Mouse (Mus musculus): ENCODE measurements at regions not wholly inside any gene's neighbourhood (a gene's known extent, or its start where the extent isn't known, plus 50 kb on each side); places are given as distances from the start of the nearest gene placed in this dataset.

DNA sequence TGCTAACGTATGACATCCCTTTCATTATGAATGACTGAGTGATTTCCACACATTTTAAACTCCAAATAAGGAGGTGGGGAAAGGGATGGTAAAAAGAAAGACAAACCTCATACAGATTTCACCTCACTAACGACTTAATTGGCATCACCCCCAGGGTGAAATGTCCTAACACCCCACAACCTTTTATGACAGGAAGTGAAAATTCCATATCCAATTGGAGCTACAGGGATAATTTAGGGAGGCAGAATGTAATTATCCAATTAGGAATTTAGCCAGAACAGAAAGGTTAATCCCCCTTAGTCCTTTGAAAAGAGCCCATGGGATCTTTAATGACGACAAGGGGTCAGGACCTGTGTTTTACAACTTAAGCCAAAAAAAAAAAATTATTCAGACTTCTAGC is 846.8 kb downstream of the Tmem182 start:
- H3K27me3 ChIP-seq (replicated peaks; ENCODE audit: control insufficient read depth, insufficient read depth, low read length), result no peaks in the 10 kb centered on the region
- no peaks in the 10 kb centered on the region for H3K36me3 ChIP-seq (ENCODE audit: control insufficient read depth, insufficient read depth, low read length)
- no peak for ATAC-seq (ENCODE audit: low read depth)
- peaks cover 13% of the 10 kb centered on the region for H3K4me1 ChIP-seq (ENCODE audit: control insufficient read depth, insufficient read depth, low read length)
- no peak for DNase-seq (ENCODE audit: low spot score)
- H3K27ac ChIP-seq (replicated peaks; ENCODE audit: low read depth, low read length), result no peak overlapping the region
- H3K4me2 ChIP-seq (ENCODE audit: low read depth, low read length), result peak overlapping the region; percentile 37
- H3K9ac ChIP-seq (ENCODE audit: low read depth, low read length), result no peak overlapping the region
- WGBS, result 21% methylated on average over 3 of the region's 3 CpGs
- H3K9me3 ChIP-seq (ENCODE audit: control insufficient read depth, low read length), result no peaks in the 10 kb centered on the region
- no peak overlapping the region for H3K4me3 ChIP-seq (ENCODE audit: low read depth, low read length)

DNA sequence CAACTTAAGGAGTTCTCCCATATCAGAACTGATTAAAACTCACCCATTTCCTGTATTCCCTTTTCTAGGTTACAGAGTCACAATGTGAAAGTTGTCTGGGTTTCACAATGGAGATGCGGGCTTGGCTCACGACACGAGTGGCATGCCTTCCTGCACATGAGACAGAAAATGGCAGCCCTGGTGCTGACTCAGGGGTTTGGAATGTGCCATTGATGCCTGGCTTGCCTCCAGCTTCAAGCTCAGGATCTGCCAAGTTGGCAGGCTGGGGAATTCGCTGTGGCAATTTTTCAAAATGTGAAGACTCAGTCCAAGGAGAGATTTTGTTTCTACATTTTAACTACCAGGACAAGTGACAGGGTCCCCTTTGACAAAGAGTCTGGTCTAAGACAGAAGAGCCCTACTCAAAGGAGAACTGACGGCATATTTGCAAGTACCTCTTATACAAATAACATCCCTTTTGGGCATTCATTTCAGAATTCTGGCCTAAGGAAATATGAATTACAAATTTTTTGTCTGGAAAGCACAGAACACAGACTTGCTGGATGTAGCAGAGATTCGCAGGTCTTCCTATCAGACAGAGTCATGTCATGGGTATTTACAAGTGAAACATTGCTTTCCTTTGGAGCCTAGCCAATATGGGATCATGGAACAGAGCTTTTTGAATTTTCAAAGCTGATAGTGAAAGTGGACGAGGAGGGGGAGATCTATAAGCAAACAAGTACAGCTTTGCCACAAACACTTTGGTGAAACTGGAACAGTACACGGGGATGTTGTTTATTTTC is 847.4 kb downstream of the Tmem182 start:
- H3K4me3 ChIP-seq (ENCODE audit: low read depth, low read length), result no peak overlapping the region
- no peaks in the 10 kb centered on the region for H3K9me3 ChIP-seq (ENCODE audit: control insufficient read depth, low read length)
- H3K27me3 ChIP-seq (replicated peaks; ENCODE audit: control insufficient read depth, insufficient read depth, low read length), result no peaks in the 10 kb centered on the region
- H3K36me3 ChIP-seq (ENCODE audit: control insufficient read depth, insufficient read depth, low read length), result no peaks in the 10 kb centered on the region
- H3K4me2 ChIP-seq (ENCODE audit: low read depth, low read length), result peak overlapping the region; percentile 37
- WGBS, result 35% methylated on average over 8 of the region's 8 CpGs
- 0 out of 2 replicates have a peak overlapping the region, but pooled peaks have one; percentile 17 for H3K27ac ChIP-seq (replicated peaks; ENCODE audit: low read depth, low read length)
- ATAC-seq (ENCODE audit: low read depth) (peak; percentile 79), DNase-seq (ENCODE audit: low spot score) (peak; percentile 85)
- no peak overlapping the region for H3K9ac ChIP-seq (ENCODE audit: low read depth, low read length)
- peaks cover 13% of the 10 kb centered on the region for H3K4me1 ChIP-seq (ENCODE audit: control insufficient read depth, insufficient read depth, low read length)

DNA sequence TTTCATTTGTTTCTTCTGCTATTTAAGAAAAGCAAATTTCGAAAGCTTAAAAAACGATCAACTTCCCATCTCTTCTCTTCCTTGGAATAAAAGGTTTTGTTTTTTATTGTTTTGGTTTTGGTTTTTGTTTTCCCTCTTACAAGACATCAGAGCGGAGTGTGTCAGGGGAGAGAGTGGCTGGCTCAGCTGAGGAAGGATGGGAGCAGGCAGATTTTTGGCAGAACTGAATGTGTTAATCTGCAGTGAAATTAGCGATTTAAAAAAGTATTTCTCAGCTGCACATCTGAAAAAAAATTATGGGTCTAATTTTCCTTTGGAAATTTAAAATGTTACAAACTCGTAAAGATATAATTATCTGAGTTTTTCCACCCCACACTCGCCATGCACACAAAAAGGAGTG is 868.7 kb downstream of the Tmem182 start:
- Histone ChIP-seq H3K9me3 (ENCODE audit: control insufficient read depth, low read length) (no peaks in the 10 kb centered on the region), H3K4me3 (ENCODE audit: low read depth, low read length) (no peak overlapping the region), H3K9ac (ENCODE audit: low read depth, low read length) (no peak overlapping the region), H3K27me3 (replicated peaks; ENCODE audit: control insufficient read depth, insufficient read depth, low read length) (no peaks in the 10 kb centered on the region), H3K27ac (replicated peaks; ENCODE audit: low read depth, low read length) (no peak overlapping the region), H3K4me2 (ENCODE audit: low read depth, low read length) (no peak overlapping the region), H3K36me3 (ENCODE audit: control insufficient read depth, insufficient read depth, low read length) (no peaks in the 10 kb centered on the region), H3K4me1 (ENCODE audit: control insufficient read depth, insufficient read depth, low read length) (no peaks in the 10 kb centered on the region)
- no peak for ATAC-seq (ENCODE audit: low read depth)
- no peak for DNase-seq (ENCODE audit: low spot score)
- WGBS, result 76% methylated on average over 6 of the region's 6 CpGs

DNA sequence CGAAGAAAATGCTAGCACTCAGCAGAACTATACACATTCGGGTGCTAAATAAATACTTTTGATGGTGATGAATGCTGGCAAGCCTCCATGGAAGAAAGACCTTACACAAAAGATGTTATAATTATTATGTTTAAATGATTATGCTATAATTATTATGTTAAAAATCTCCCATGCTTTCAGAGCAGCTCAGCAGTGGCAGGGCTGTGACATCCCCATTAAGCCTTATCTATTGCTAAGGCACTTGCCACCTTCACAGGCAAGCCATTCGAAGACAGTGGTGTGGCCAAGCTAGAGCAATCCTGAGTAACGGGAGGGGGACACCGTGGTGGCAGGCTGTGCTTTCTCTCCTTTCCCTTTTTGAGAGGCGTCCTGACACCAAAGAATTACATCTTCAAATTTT is 869.9 kb downstream of the Tmem182 start:
- Histone ChIP-seq H3K36me3 (ENCODE audit: control insufficient read depth, insufficient read depth, low read length) (no peaks in the 10 kb centered on the region), H3K4me3 (ENCODE audit: low read depth, low read length) (no peak overlapping the region), H3K9ac (ENCODE audit: low read depth, low read length) (no peak overlapping the region), H3K9me3 (ENCODE audit: control insufficient read depth, low read length) (no peaks in the 10 kb centered on the region), H3K4me2 (ENCODE audit: low read depth, low read length) (no peak overlapping the region), H3K4me1 (ENCODE audit: control insufficient read depth, insufficient read depth, low read length) (no peaks in the 10 kb centered on the region), H3K27ac (replicated peaks; ENCODE audit: low read depth, low read length) (no peak overlapping the region), H3K27me3 (replicated peaks; ENCODE audit: control insufficient read depth, insufficient read depth, low read length) (no peaks in the 10 kb centered on the region)
- WGBS, result 64% methylated on average over 6 of the region's 6 CpGs
- DNase-seq (ENCODE audit: low spot score) (no peak), ATAC-seq (ENCODE audit: low read depth) (no peak)

DNA sequence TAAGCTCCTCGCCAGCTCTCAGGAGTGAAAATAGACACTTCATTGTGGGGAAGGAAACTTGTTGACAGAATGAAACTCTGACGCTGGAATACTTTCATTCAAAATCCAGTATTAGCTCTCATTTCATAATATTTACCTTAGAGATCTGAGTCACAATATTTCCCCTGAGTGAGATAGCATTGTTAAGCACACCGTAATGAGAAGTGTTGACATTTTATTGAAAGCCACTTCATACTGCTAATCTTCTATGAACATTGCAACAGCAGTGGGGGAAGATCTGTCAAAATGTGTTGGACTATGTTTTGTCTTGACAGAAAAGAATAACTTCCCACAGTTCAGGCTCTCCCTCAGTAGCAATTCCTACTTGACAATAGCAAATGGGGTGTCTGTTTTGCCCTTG is 900.3 kb downstream of the Tmem182 start:
- WGBS, result 57% methylated on average over 3 of the region's 3 CpGs
- H3K4me1 ChIP-seq (ENCODE audit: control insufficient read depth, insufficient read depth, low read length), result no peaks in the 10 kb centered on the region
- no peak overlapping the region for H3K27ac ChIP-seq (replicated peaks; ENCODE audit: low read depth, low read length)
- H3K9ac ChIP-seq (ENCODE audit: low read depth, low read length), result no peak overlapping the region
- no peak overlapping the region for H3K4me2 ChIP-seq (ENCODE audit: low read depth, low read length)
- no peaks in the 10 kb centered on the region for H3K9me3 ChIP-seq (ENCODE audit: control insufficient read depth, low read length)
- no peak overlapping the region for H3K4me3 ChIP-seq (ENCODE audit: low read depth, low read length)
- no peaks in the 10 kb centered on the region for H3K36me3 ChIP-seq (ENCODE audit: control insufficient read depth, insufficient read depth, low read length)
- no peaks in the 10 kb centered on the region for H3K27me3 ChIP-seq (replicated peaks; ENCODE audit: control insufficient read depth, insufficient read depth, low read length)
- DNase-seq (ENCODE audit: low spot score) (peak; percentile 42), ATAC-seq (ENCODE audit: low read depth) (0 out of 2 replicates have a peak, but pooled peaks have one; percentile 9)

DNA sequence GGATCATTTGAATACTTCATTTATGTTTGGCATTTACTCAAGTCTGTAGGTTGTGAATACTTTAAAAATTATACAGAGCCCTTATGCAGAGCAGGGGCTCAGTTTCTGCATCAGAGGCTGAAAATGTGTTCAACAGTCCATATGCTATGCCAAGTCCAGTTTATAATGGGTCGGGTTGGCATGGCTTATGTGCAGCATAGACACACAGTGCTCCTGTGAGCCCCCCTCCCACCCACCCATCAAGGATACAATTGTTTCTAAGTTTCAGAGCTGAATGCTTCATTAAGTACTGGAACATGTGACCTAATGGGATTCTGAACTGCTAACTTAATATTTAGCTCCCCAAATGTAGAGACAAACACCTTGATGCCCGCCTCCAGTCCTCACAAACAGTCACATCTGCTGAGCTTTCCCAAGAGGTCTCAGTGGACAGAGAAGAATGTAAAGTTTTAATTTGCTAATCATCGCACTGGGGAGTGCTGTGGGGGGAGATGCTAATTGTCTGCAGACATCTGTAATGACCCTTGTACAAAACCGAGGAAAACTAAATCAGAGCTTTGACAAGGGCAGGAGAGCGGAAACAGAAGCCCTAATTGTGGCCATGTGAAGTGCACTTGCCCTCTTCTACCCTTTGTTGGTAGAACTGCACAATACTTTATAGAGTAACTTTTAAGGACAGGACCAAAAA is 937.4 kb downstream of the Tmem182 start:
- WGBS, result 44% methylated on average over 5 of the region's 5 CpGs
- Histone ChIP-seq H3K4me3 (ENCODE audit: low read depth, low read length) (no peak overlapping the region), H3K9me3 (ENCODE audit: control insufficient read depth, low read length) (no peaks in the 10 kb centered on the region), H3K27ac (replicated peaks; ENCODE audit: low read depth, low read length) (no peak overlapping the region), H3K9ac (ENCODE audit: low read depth, low read length) (no peak overlapping the region), H3K36me3 (ENCODE audit: control insufficient read depth, insufficient read depth, low read length) (no peaks in the 10 kb centered on the region), H3K27me3 (replicated peaks; ENCODE audit: control insufficient read depth, insufficient read depth, low read length) (no peaks in the 10 kb centered on the region), H3K4me2 (ENCODE audit: low read depth, low read length) (no peak overlapping the region), H3K4me1 (ENCODE audit: control insufficient read depth, insufficient read depth, low read length) (no peaks in the 10 kb centered on the region)
- DNase-seq (ENCODE audit: low spot score) (peak; percentile 24), ATAC-seq (ENCODE audit: low read depth) (peak; percentile 55; the same call in 1 of the 2 replicates)

DNA sequence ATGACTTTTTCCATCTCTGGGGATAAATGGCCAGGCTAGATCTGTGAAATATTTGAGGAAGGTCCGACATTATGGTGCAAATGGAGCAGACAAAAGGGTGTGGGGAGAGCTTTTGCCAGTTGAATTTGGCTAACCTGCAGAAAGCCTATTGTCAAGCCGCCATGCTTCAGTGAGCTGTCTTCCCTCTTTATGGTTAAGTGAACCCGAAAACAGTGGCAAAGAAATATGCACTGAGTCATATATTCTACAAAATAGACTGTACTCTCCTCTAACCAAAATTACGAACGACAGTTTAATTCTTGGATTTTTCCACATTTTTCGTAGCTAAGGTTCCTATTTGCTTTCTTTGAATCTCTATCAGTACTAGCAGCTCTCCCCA is 937.9 kb downstream of the Tmem182 start:
- no peaks in the 10 kb centered on the region for H3K27me3 ChIP-seq (replicated peaks; ENCODE audit: control insufficient read depth, insufficient read depth, low read length)
- no peaks in the 10 kb centered on the region for H3K4me1 ChIP-seq (ENCODE audit: control insufficient read depth, insufficient read depth, low read length)
- no peak overlapping the region for H3K4me3 ChIP-seq (ENCODE audit: low read depth, low read length)
- 68% methylated on average over 6 of the region's 6 CpGs for WGBS
- H3K9me3 ChIP-seq (ENCODE audit: control insufficient read depth, low read length), result no peaks in the 10 kb centered on the region
- H3K36me3 ChIP-seq (ENCODE audit: control insufficient read depth, insufficient read depth, low read length), result no peaks in the 10 kb centered on the region
- no peak overlapping the region for H3K27ac ChIP-seq (replicated peaks; ENCODE audit: low read depth, low read length)
- no peak overlapping the region for H3K4me2 ChIP-seq (ENCODE audit: low read depth, low read length)
- DNase-seq (ENCODE audit: low spot score) (peak; percentile 32), ATAC-seq (ENCODE audit: low read depth) (no peak)
- no peak overlapping the region for H3K9ac ChIP-seq (ENCODE audit: low read depth, low read length)

DNA sequence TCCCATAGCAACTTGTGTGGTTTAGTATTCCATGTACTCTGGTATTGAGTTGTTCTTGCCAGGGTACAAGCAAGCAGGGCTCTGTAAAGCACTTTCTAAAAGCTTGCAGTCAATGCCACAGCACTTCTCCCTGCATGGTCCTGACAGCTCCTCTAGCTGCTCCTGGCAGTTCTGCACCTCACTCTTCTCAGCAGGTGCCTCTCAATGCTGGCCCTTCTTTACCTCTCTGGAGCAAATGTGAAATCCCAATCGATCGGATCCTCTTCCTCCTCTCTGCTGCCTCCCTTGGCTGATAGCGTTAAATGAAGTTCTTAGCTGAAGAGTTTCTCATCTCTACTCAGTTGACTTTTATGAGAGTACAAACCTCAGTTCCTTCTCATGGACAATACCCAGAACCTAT is 939.1 kb downstream of the Tmem182 start:
- H3K36me3 ChIP-seq (ENCODE audit: control insufficient read depth, insufficient read depth, low read length), result no peaks in the 10 kb centered on the region
- H3K4me2 ChIP-seq (ENCODE audit: low read depth, low read length), result no peak overlapping the region
- DNase-seq (ENCODE audit: low spot score) (no peak), ATAC-seq (ENCODE audit: low read depth) (no peak)
- no peak overlapping the region for H3K27ac ChIP-seq (replicated peaks; ENCODE audit: low read depth, low read length)
- no peak overlapping the region for H3K9ac ChIP-seq (ENCODE audit: low read depth, low read length)
- no peaks in the 10 kb centered on the region for H3K9me3 ChIP-seq (ENCODE audit: control insufficient read depth, low read length)
- 49% methylated on average over 3 of the region's 3 CpGs for WGBS
- no peak overlapping the region for H3K4me3 ChIP-seq (ENCODE audit: low read depth, low read length)
- no peaks in the 10 kb centered on the region for H3K27me3 ChIP-seq (replicated peaks; ENCODE audit: control insufficient read depth, insufficient read depth, low read length)
- H3K4me1 ChIP-seq (ENCODE audit: control insufficient read depth, insufficient read depth, low read length), result no peaks in the 10 kb centered on the region

DNA sequence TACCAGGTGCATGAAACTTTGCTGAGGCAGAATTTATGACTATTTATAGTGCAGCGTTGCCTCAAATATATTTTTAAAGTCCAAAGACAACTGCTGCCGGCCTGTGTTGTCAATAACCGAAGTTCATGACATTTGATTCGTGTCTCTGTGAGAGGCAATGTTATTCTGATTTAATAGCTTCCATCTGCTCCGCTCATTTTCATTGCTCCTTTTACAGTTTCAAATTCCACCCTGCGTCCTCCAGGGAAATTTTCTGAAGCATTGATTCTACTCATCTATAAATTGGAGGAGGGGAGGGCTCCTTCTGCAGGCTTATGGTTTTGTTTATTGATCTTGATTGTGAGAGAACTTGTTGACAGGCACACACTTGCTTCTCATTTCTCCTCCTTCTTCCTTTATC is 936.2 kb upstream of the Pou3f3 start:
- ATAC-seq (ENCODE audit: low read depth), result no peak
- H3K27ac ChIP-seq (replicated peaks; ENCODE audit: low read depth, low read length), result no peak overlapping the region
- no peaks in the 10 kb centered on the region for H3K9me3 ChIP-seq (ENCODE audit: control insufficient read depth, low read length)
- peaks cover 4% of the 10 kb centered on the region; the same call in 1 of the 2 replicates for H3K4me1 ChIP-seq (ENCODE audit: control insufficient read depth, insufficient read depth, low read length)
- no peaks in the 10 kb centered on the region for H3K27me3 ChIP-seq (replicated peaks; ENCODE audit: control insufficient read depth, insufficient read depth, low read length)
- DNase-seq (ENCODE audit: low spot score), result peak; percentile 64
- no peak overlapping the region for H3K9ac ChIP-seq (ENCODE audit: low read depth, low read length)
- no peaks in the 10 kb centered on the region for H3K36me3 ChIP-seq (ENCODE audit: control insufficient read depth, insufficient read depth, low read length)
- no peak overlapping the region for H3K4me3 ChIP-seq (ENCODE audit: low read depth, low read length)
- 21% methylated on average over 6 of the region's 6 CpGs for WGBS
- H3K4me2 ChIP-seq (ENCODE audit: low read depth, low read length), result no peak overlapping the region

Data from embryonic facial prominence, embryonic 14.5 days (tissue).